Mouse (Mus musculus): Measurements from ENCODE around the gene Phlda3.

- TF ChIP-seq CTCF (IDR thresholded peaks at IDR 0.05) (no peak), EP300 (IDR thresholded peaks at IDR 0.05; ENCODE audit: insufficient read depth, low read depth, low read length) (no peak), POLR2A (IDR thresholded peaks at IDR 0.05; ENCODE audit: insufficient read depth, low read depth, low read length) (no peak)
Observed at GRCm38 (mm10) chr1:135807546-135807945, 41.6 kb downstream of the Phlda3 start.
